Comparison of ENCODE assay signal across 21 mouse cellular contexts in genomic region chr16:48606476-48607038, GRCm38 (mm10).
DNase-seq lines count a peak whose midpoint lies in the region; ATAC-seq and TF ChIP-seq lines count a peak whose summit lies in the region.
"Had no signal": no experiment of that assay in that cellular context is flagged by ENCODE, and none has a peak within 500 bp of the region (broad histone marks: within the 10 kb centered on the region; RNA-seq: fewer than 3 reads in every experiment).

No protein-coding gene starts in this region.

- DNase-seq in midbrain, embryonic 11.5 days (ENCODE audit: low spot score, missing footprints), result peak; percentile 79
- no peak for DNase-seq in midbrain, embryonic 14.5 days
- DNase-seq in R1 (ENCODE audit: low read depth, low spot score), result peak; percentile 97
- DNase-seq in thymus, postnatal 14 days, result no peak
- no peak for DNase-seq in kidney, adult 8-10 months
- DNase-seq in Muller cell, postnatal 12 days (ENCODE audit: inconsistent ontology term), result no peak
- DNase-seq: adrenal gland, adult 2 months; adrenal gland, postnatal 25 days; B cell, adult 2 months; cerebellum, adult 8-10 months; cerebellum, postnatal 14 days; gastrocnemius, postnatal 14 days had no signal

- no peaks in the 10 kb centered on the region for H3K27me3 ChIP-seq in midbrain, embryonic 11.5 days (ENCODE audit: control insufficient read depth, insufficient read depth, low read length)
- no peaks in the 10 kb centered on the region for H3K27me3 ChIP-seq in midbrain, embryonic 14.5 days (ENCODE audit: control insufficient read depth, insufficient read depth, low read length)
- no peaks in the 10 kb centered on the region for H3K27me3 ChIP-seq in ES-Bruce4 (ENCODE audit: control insufficient read depth, insufficient read depth, low read length, poor library complexity, severe bottlenecking)
- H3K27me3 ChIP-seq: embryonic facial prominence, embryonic 13.5 days; forebrain, embryonic 12.5 days; heart, embryonic 12.5 days had no signal

- H3K36me3 ChIP-seq in midbrain, embryonic 11.5 days (ENCODE audit: control insufficient read depth, insufficient read depth, low read length), result no peaks in the 10 kb centered on the region
- no peaks in the 10 kb centered on the region for H3K36me3 ChIP-seq in midbrain, embryonic 14.5 days (ENCODE audit: control insufficient read depth, insufficient read depth, low read length)
- H3K36me3 ChIP-seq in ES-Bruce4 (ENCODE audit: control insufficient read depth, insufficient read depth, low read length, poor library complexity, severe bottlenecking), result no peaks in the 10 kb centered on the region
- H3K36me3 ChIP-seq: embryonic facial prominence, embryonic 13.5 days; forebrain, embryonic 12.5 days; G1E; heart, embryonic 12.5 days; hindbrain, embryonic 10.5 days had no signal

- 56% methylated on average over 4 of the region's 4 CpGs for WGBS in midbrain, embryonic 11.5 days
- WGBS in midbrain, embryonic 14.5 days, result 57% methylated on average over 4 of the region's 4 CpGs

- TF ChIP-seq EP300 in ES-Bruce4 (IDR thresholded peaks at IDR 0.05; ENCODE audit: insufficient read depth, low read depth, low read length), result no peak

- H3K4me3 ChIP-seq in midbrain, embryonic 11.5 days (ENCODE audit: low read depth, low read length), result no peak overlapping the region
- no peak overlapping the region for H3K4me3 ChIP-seq in midbrain, embryonic 14.5 days (replicated peaks; ENCODE audit: low read depth, low read length)
- no peak overlapping the region for H3K4me3 ChIP-seq in ES-Bruce4 (ENCODE audit: low read depth, low read length)
- H3K4me3 ChIP-seq: embryonic facial prominence, embryonic 13.5 days; forebrain, embryonic 12.5 days; heart, embryonic 12.5 days; hindbrain, embryonic 10.5 days had no signal

- no peak for TF ChIP-seq POLR2A in ES-Bruce4 (IDR thresholded peaks at IDR 0.05; ENCODE audit: insufficient read depth, low read length)

- ATAC-seq in midbrain, embryonic 11.5 days (ENCODE audit: low FRiP score), result no peak
- no peak for ATAC-seq in midbrain, embryonic 14.5 days (ENCODE audit: low FRiP score, low TSS enrichment)
- peak; percentile 49; the same call in 1 of the 2 replicates for ATAC-seq in megakaryocyte, adult 5-6 weeks (ENCODE audit: poor library complexity, severe bottlenecking)
- ATAC-seq: forebrain, embryonic 16.5 days had no signal

- H3K9me3 ChIP-seq in midbrain, embryonic 11.5 days (ENCODE audit: control insufficient read depth, low read length), result no peaks in the 10 kb centered on the region
- no peaks in the 10 kb centered on the region for H3K9me3 ChIP-seq in midbrain, embryonic 14.5 days (ENCODE audit: control insufficient read depth, low read length)
- no peaks in the 10 kb centered on the region for H3K9me3 ChIP-seq in ES-Bruce4 (replicated peaks; ENCODE audit: control insufficient read depth, insufficient read depth, low read length, poor library complexity, severe bottlenecking)
- H3K9me3 ChIP-seq: embryonic facial prominence, embryonic 13.5 days; forebrain, embryonic 12.5 days; G1E; heart, embryonic 12.5 days; hindbrain, embryonic 10.5 days had no signal

- no peak for TF ChIP-seq CTCF in ES-Bruce4 (IDR thresholded peaks at IDR 0.05; ENCODE audit: low read depth, low read length)

- no peak overlapping the region for H3K4me2 ChIP-seq in midbrain, embryonic 11.5 days
- H3K4me2 ChIP-seq in midbrain, embryonic 14.5 days (ENCODE audit: low read length), result no peak overlapping the region
- H3K4me2 ChIP-seq: embryonic facial prominence, embryonic 13.5 days; forebrain, embryonic 12.5 days; heart, embryonic 12.5 days; hindbrain, embryonic 14.5 days had no signal

- no peak overlapping the region for H3K9ac ChIP-seq in midbrain, embryonic 11.5 days (ENCODE audit: low read length)
- no peak overlapping the region for H3K9ac ChIP-seq in midbrain, embryonic 14.5 days (replicated peaks; ENCODE audit: low read length)
- no peak overlapping the region for H3K9ac ChIP-seq in ES-Bruce4 (ENCODE audit: low read depth, poor library complexity, severe bottlenecking)
- H3K9ac ChIP-seq: embryonic facial prominence, embryonic 13.5 days; forebrain, embryonic 12.5 days; heart, embryonic 12.5 days; hindbrain, embryonic 14.5 days had no signal

- no peaks in the 10 kb centered on the region for H3K4me1 ChIP-seq in midbrain, embryonic 11.5 days (ENCODE audit: control insufficient read depth, insufficient read depth, low read length)
- H3K4me1 ChIP-seq in midbrain, embryonic 14.5 days (ENCODE audit: control insufficient read depth, insufficient read depth, low read length), result no peaks in the 10 kb centered on the region
- H3K4me1 ChIP-seq in ES-Bruce4 (ENCODE audit: control insufficient read depth, insufficient read depth, low read length), result peaks cover 5% of the 10 kb centered on the region
- H3K4me1 ChIP-seq: embryonic facial prominence, embryonic 13.5 days; forebrain, embryonic 12.5 days; heart, embryonic 12.5 days; hindbrain, embryonic 10.5 days had no signal

- no peak overlapping the region for H3K27ac ChIP-seq in midbrain, embryonic 11.5 days (ENCODE audit: low read depth, low read length)
- no peak overlapping the region for H3K27ac ChIP-seq in midbrain, embryonic 14.5 days (replicated peaks; ENCODE audit: low read depth, low read length)
- H3K27ac ChIP-seq in ES-Bruce4 (ENCODE audit: insufficient read depth, low read length), result peak overlapping the region; percentile 97
- H3K27ac ChIP-seq: embryonic facial prominence, embryonic 13.5 days; forebrain, embryonic 12.5 days; hindbrain, embryonic 10.5 days; hindbrain, embryonic 14.5 days had no signal

Comparison
In these comparisons a context has a peak if more than half of its experiments do, and no peak if none do; other contexts are left out.
1. DNase-seq: peak in midbrain, embryonic 11.5 days (single experiment) and R1 (single experiment); none in midbrain, embryonic 14.5 days (single experiment), thymus, postnatal 14 days (single experiment), kidney, adult 8-10 months (0 of 2) and Muller cell, postnatal 12 days (single experiment).